Mouse (Mus musculus): ENCODE measurements around the gene Pitx1. TPM values are rescaled to one million over a fixed set of nuclear protein-coding genes. Genes with fewer than 3 reads are reported as not detected.
A peak's percentile ranks its signal among the peaks of the same experiment; 100 is the strongest.

Pitx1 gene
- polyA plus RNA-seq, 1 experiment from 2014 or later: 0.42 TPM

DNA sequence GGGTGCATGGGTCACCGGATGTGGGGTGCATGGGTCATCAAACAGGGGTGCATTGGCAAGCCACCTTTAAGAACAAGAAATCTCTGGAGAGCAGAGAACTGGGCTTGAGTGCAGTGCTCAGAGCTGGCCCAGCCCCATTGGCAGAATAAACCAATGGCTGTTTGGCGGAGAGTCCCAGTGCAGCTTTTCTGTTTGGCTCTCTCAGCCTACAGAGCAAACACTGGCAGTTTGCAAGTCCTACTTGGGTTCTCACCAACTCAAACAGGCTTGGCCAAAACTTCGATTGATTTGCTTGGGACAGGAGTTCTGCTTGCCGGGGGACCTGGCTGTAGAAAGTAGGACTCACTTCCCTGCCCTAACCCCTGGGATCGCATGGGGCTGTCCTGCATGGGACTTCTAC lies 25.0 kb downstream of the Pitx1 start:
- H3K4me3 ChIP-seq (ENCODE audit: low read length): no peak overlapping the region
- no peak overlapping the region for H3K9ac ChIP-seq (ENCODE audit: low read depth, low read length)

DNA sequence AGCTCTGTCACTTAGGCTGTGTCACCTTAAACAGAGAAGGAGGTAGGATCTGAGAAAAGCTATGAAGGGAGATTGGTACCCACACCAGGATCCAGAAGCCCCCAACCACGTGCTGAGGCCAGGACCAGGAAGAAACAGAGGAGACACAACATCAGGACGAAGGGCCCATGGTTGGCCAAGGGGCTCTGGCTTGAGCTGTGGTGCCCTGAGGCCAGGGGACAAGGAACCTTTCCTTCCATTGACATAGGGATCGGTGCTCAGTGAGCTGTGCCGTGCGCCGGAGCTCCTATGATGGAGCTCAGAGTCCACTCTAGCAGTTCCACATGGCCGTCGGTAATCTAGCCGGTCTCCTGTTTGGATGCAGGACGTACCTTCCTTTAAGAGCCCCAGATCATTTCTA lies 26.3 kb downstream of the Pitx1 start:
- 96% methylated on average over 10 of the region's 10 CpGs for WGBS
- H3K4me2 ChIP-seq (replicated peaks; ENCODE audit: low read depth, low read length): no peak overlapping the region
- no peaks in the 10 kb centered on the region for H3K27me3 ChIP-seq (ENCODE audit: control insufficient read depth, insufficient read depth, low read length)
- ATAC-seq (ENCODE audit: low FRiP score, low TSS enrichment): no peak
- no peak overlapping the region for H3K27ac ChIP-seq (ENCODE audit: low read depth, low read length)
- no peak overlapping the region for H3K9ac ChIP-seq (ENCODE audit: low read depth, low read length)
- no peaks in the 10 kb centered on the region for H3K4me1 ChIP-seq (ENCODE audit: control insufficient read depth, insufficient read depth, low read length)
- H3K36me3 ChIP-seq (ENCODE audit: control insufficient read depth, insufficient read depth, low read length): no peaks in the 10 kb centered on the region
- H3K4me3 ChIP-seq (ENCODE audit: low read length): no peak overlapping the region
- H3K9me3 ChIP-seq (ENCODE audit: control insufficient read depth, low read length): no peaks in the 10 kb centered on the region

More for the DNA sequence above, 25.0 kb downstream of the Pitx1 start:
- H3K27ac ChIP-seq (ENCODE audit: low read depth, low read length): no peak overlapping the region
- no peaks in the 10 kb centered on the region for H3K36me3 ChIP-seq (ENCODE audit: control insufficient read depth, insufficient read depth, low read length)
- 71% methylated on average over 5 of the region's 5 CpGs for WGBS
- H3K4me1 ChIP-seq (ENCODE audit: control insufficient read depth, insufficient read depth, low read length): no peaks in the 10 kb centered on the region
- ATAC-seq (ENCODE audit: low FRiP score, low TSS enrichment): no peak
- H3K4me2 ChIP-seq (replicated peaks; ENCODE audit: low read depth, low read length): no peak overlapping the region
- H3K27me3 ChIP-seq (ENCODE audit: control insufficient read depth, insufficient read depth, low read length): no peaks in the 10 kb centered on the region
- H3K9me3 ChIP-seq (ENCODE audit: control insufficient read depth, low read length): no peaks in the 10 kb centered on the region

DNA sequence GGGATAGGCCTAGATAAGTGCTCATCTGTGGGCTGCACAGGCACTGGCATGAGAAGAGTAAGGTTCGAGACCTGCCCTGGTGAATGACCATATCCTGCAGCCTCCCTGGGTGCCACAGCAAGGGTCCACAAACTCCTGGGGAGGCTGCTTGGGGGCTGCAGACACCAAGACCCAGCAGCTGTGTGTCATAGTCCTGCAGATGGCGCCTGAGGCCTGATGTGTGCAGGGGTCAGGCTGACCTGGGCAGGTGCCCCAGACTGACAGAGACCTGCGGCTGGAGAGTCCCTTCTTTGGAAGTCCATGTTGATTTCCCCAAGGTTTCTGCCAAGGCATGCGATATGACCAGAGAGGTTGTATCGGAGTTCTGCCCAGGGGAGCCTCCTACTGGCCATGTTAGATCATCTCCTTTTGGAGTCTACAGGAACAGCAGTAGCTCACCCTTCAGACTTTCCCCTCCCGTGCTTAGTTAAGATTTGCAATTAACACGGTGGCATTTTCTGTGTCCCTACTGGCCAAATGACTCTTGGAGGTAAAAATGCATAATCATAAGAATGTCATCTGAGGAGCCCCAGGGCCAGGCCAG lies 26.9 kb downstream of the Pitx1 start:
- ATAC-seq (ENCODE audit: low FRiP score, low TSS enrichment): no peak
- Histone ChIP-seq H3K9ac (ENCODE audit: low read depth, low read length) (no peak overlapping the region), H3K36me3 (ENCODE audit: control insufficient read depth, insufficient read depth, low read length) (no peaks in the 10 kb centered on the region), H3K4me2 (replicated peaks; ENCODE audit: low read depth, low read length) (no peak overlapping the region), H3K9me3 (ENCODE audit: control insufficient read depth, low read length) (no peaks in the 10 kb centered on the region), H3K27me3 (ENCODE audit: control insufficient read depth, insufficient read depth, low read length) (no peaks in the 10 kb centered on the region), H3K27ac (ENCODE audit: low read depth, low read length) (no peak overlapping the region), H3K4me3 (ENCODE audit: low read length) (no peak overlapping the region), H3K4me1 (ENCODE audit: control insufficient read depth, insufficient read depth, low read length) (no peaks in the 10 kb centered on the region)
- WGBS: 72% methylated on average over 7 of the region's 7 CpGs

DNA sequence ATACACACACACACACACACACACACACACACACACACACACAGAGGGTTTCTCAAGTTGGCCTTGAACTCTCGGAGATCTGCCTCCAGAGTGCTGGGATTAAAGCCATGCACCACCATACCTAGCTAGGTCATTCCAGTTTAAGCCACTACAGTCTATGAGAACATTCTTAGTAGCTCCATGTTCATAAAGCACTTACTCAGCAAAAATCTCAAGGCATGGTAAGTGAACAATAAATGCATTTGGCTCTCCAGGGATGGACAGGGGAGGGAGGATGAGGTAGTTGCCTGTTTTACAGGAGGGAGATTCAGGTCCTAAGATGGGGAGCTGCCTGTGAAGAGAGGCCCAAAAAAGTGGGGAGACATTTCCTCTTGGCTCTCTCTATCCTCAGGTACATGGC lies 32.0 kb downstream of the Pitx1 start:
- H3K9me3 ChIP-seq (ENCODE audit: control insufficient read depth, low read length): no peaks in the 10 kb centered on the region
- H3K27me3 ChIP-seq (ENCODE audit: control insufficient read depth, insufficient read depth, low read length): no peaks in the 10 kb centered on the region
- H3K27ac ChIP-seq (ENCODE audit: low read depth, low read length): no peak overlapping the region
- no peak for ATAC-seq (ENCODE audit: low FRiP score, low TSS enrichment)
- no peak overlapping the region for H3K4me3 ChIP-seq (ENCODE audit: low read length)
- 83% methylated on average over 1 of the region's 1 CpGs for WGBS
- H3K9ac ChIP-seq (ENCODE audit: low read depth, low read length): no peak overlapping the region
- H3K36me3 ChIP-seq (ENCODE audit: control insufficient read depth, insufficient read depth, low read length): no peaks in the 10 kb centered on the region
- H3K4me1 ChIP-seq (ENCODE audit: control insufficient read depth, insufficient read depth, low read length): no peaks in the 10 kb centered on the region
- H3K4me2 ChIP-seq (replicated peaks; ENCODE audit: low read depth, low read length): no peak overlapping the region

DNA sequence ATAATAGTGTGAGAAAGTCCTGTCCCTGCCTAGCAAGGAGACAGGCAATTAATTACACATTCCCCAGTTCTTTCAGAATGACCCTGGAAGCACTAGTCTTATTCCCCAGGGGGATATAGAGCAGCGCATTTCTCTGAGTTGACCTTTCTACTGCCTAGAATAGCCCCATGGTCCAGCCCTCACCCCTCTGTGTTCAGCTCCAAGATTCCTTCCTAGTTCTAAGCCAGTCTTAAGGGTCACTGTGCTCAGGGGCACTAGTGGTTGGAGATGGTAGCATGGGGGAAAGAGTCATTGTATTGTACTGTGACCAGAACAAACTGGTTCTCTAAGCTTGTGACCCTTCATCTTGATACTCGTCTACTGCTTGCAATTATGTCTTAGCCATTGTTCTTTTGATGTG lies 34.7 kb downstream of the Pitx1 start:
- no peak overlapping the region for H3K4me2 ChIP-seq (replicated peaks; ENCODE audit: low read depth, low read length)
- ATAC-seq (ENCODE audit: low FRiP score, low TSS enrichment): no peak
- H3K27ac ChIP-seq (ENCODE audit: low read depth, low read length): no peak overlapping the region
- no peak overlapping the region for H3K4me3 ChIP-seq (ENCODE audit: low read length)
- no peak overlapping the region for H3K9ac ChIP-seq (ENCODE audit: low read depth, low read length)
- WGBS: 73% methylated on average over 2 of the region's 2 CpGs
- H3K9me3 ChIP-seq (ENCODE audit: control insufficient read depth, low read length): no peaks in the 10 kb centered on the region
- H3K36me3 ChIP-seq (ENCODE audit: control insufficient read depth, insufficient read depth, low read length): no peaks in the 10 kb centered on the region
- H3K4me1 ChIP-seq (ENCODE audit: control insufficient read depth, insufficient read depth, low read length): no peaks in the 10 kb centered on the region
- no peaks in the 10 kb centered on the region; the same call in 1 of the 2 replicates for H3K27me3 ChIP-seq (ENCODE audit: control insufficient read depth, insufficient read depth, low read length)

DNA sequence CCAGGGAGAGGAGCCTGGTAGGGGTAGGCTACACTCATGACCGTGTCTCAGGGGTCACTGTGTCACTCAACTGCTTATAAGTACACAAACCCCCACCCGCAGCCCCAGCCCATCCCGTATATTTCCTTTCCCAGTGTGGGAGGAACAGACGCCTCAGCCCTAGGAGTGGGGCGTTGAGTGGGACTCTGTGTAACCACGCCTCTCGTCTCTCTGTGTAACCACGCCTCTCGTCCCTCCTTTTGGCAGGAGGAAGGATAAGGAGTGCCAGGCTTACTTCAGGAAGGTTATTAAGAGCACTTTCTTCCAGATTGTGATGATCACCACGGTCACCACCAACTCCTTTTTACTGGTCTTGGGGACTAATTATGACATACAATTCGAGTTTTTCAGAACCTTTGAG lies 49.9 kb downstream of the Pitx1 start:
- 42% methylated on average over 11 of the region's 11 CpGs for WGBS
- no peak for ATAC-seq (ENCODE audit: low FRiP score, low TSS enrichment)
- no peaks in the 10 kb centered on the region for H3K27me3 ChIP-seq (ENCODE audit: control insufficient read depth, insufficient read depth, low read length)
- no peaks in the 10 kb centered on the region for H3K4me1 ChIP-seq (ENCODE audit: control insufficient read depth, insufficient read depth, low read length)
- H3K9me3 ChIP-seq (ENCODE audit: control insufficient read depth, low read length): no peaks in the 10 kb centered on the region
- no peak overlapping the region for H3K27ac ChIP-seq (ENCODE audit: low read depth, low read length)
- H3K9ac ChIP-seq (ENCODE audit: low read depth, low read length): no peak overlapping the region
- H3K36me3 ChIP-seq (ENCODE audit: control insufficient read depth, insufficient read depth, low read length): no peaks in the 10 kb centered on the region
- no peak overlapping the region for H3K4me2 ChIP-seq (replicated peaks; ENCODE audit: low read depth, low read length)
- no peak overlapping the region for H3K4me3 ChIP-seq (ENCODE audit: low read length)

DNA sequence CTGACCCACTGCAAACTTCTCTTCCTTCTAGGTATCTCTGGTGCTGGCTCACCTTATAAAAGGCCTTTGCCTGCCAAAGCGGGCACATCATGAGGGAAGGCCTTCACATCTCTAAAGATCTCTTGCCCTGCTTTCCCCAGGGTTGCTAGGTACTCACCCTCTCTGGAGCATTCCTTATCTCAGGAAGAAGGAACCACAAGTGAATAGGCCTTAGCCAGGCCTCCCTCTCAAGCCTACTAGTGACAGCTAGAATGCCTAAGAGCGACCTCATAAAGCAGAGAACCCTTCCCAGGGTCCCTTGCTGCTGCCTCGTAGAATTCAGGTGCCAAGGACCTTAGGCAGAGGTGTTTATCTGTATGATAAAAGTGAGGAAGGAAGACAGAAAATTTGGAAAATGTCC lies 51.7 kb downstream of the Pitx1 start, which contains the start of gene Catsper3:
Gene Catsper3 (plus strand): TSS at position 301 of the 400 bp plus-strand sequence.
- Histone ChIP-seq H3K4me1 (ENCODE audit: control insufficient read depth, insufficient read depth, low read length) (no peaks in the 10 kb centered on the region), H3K4me3 (ENCODE audit: low read length) (no peak within 1 kb of the TSS), H3K36me3 (ENCODE audit: control insufficient read depth, insufficient read depth, low read length) (no peaks in the 10 kb centered on the region), H3K4me2 (replicated peaks; ENCODE audit: low read depth, low read length) (no peak within 1 kb of the TSS), H3K9me3 (ENCODE audit: control insufficient read depth, low read length) (no peaks in the 10 kb centered on the region), H3K27me3 (ENCODE audit: control insufficient read depth, insufficient read depth, low read length) (no peaks in the 10 kb centered on the region), H3K27ac (ENCODE audit: low read depth, low read length) (no peak within 1 kb of the TSS), H3K9ac (ENCODE audit: low read depth, low read length) (no peak within 1 kb of the TSS)
- WGBS: 91% methylated on average over 3 of the region's 3 CpGs
- no peak for ATAC-seq (ENCODE audit: low FRiP score, low TSS enrichment)

DNA sequence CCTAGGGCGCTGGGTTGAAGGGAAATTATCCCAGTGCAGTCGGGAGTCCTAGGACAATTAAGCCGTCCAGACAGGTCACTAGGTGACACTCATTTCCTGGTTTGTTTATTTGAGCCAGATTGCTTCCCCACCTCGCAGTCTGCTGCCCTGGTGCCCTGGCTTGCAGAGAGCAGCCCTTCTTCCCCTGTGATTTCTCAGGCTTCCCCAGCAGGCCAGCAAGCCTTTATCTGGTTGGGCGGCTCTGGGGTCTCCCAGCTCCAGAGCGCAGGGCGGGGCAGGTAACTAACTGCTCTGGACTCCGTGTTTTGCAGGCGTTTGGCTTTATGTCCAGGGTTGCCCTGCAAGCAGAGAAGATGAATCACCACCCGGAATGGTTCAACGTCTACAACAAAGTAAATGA lies 60.9 kb downstream of the Pitx1 start:
- Histone ChIP-seq H3K4me2 (replicated peaks; ENCODE audit: low read depth, low read length) (no peak overlapping the region; the same call in 1 of the 2 replicates), H3K9ac (ENCODE audit: low read depth, low read length) (no peak overlapping the region)
- peak; percentile 49; the same call in 1 of the 2 replicates for ATAC-seq (ENCODE audit: low FRiP score, low TSS enrichment)

More for the DNA sequence above, 60.9 kb downstream of the Pitx1 start:
- no peak overlapping the region; the same call in 1 of the 2 replicates for H3K27ac ChIP-seq (ENCODE audit: low read depth, low read length)
- H3K36me3 ChIP-seq (ENCODE audit: control insufficient read depth, insufficient read depth, low read length): no peaks in the 10 kb centered on the region
- WGBS: 9% methylated on average over 11 of the region's 11 CpGs
- H3K4me1 ChIP-seq (ENCODE audit: control insufficient read depth, insufficient read depth, low read length): no peaks in the 10 kb centered on the region; the same call in 1 of the 2 replicates
- no peak overlapping the region for H3K4me3 ChIP-seq (ENCODE audit: low read length)
- peaks cover 3% of the 10 kb centered on the region; the same call in 1 of the 2 replicates for H3K9me3 ChIP-seq (ENCODE audit: control insufficient read depth, low read length)
- H3K27me3 ChIP-seq (ENCODE audit: control insufficient read depth, insufficient read depth, low read length): no peaks in the 10 kb centered on the region

All from kidney, embryonic 14.5 days (tissue).